In the genomic region with DNA sequence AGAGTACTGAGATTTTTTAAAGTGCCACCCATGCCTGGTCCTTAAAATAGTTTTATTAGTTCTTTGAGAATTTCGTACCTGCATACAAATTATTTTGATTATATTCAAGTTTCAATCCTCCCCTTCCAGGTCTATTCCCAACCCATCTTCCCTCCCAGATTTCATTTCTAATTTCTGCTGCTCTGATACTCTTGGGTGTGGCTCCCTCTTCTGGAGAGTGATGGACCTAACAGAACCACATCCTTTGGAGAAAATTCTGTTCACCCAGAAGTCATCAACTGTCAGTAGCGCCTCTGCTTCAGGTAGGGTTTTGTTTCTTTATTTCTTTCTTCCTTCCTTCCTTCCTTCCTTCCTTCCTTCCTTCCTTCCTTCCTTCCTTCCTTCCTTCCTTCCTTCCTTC, we compare ENCODE assay signal across 8 mouse cellular contexts. TPM values are rescaled to one million over a fixed set of nuclear protein-coding genes. Genes with fewer than 3 reads are reported as not detected.
A peak's percentile ranks its signal among the peaks of the same experiment; 100 is the strongest.
DNase-seq lines count a peak whose midpoint lies in the region; ATAC-seq and TF ChIP-seq lines count a peak whose summit lies in the region.

No protein-coding gene starts in this region.

- no peak for DNase-seq in heart, embryonic 10.5 days (ENCODE audit: low spot score)
- DNase-seq in thymus, adult 2 months = peak; percentile 15
- no peak for DNase-seq in thymus, postnatal 10 days (ENCODE audit: low spot score in 2 of 2)
- peak; percentile 53 to 76 for DNase-seq in cerebellum, postnatal 25 days
- peak; percentile 72 for DNase-seq in kidney, postnatal 10 days
- DNase-seq in retina, postnatal 7 days (ENCODE audit: low read depth, low spot score) = peak; percentile 67

- H3K9ac ChIP-seq in heart, embryonic 13.5 days = no peak overlapping the region

- peak overlapping the region; percentile 29; the same call in 1 of the 2 replicates for H3K4me3 ChIP-seq in heart, embryonic 13.5 days
- H3K4me3 ChIP-seq in heart, embryonic 10.5 days = no peak overlapping the region
- no peak overlapping the region for H3K4me3 ChIP-seq in thymus, adult 2 months (ENCODE audit: control insufficient read depth, insufficient read depth, low read length)

- 12% methylated on average over 2 of the region's 2 CpGs for WGBS in heart, embryonic 13.5 days
- WGBS in heart, embryonic 10.5 days = 16% methylated on average over 2 of the region's 2 CpGs
- WGBS in thymus, adult 2 months = 21% methylated on average over 2 of the region's 2 CpGs

- ATAC-seq in heart, embryonic 13.5 days (ENCODE audit: extremely low read depth, insufficient number of reproducible peaks, low FRiP score, low TSS enrichment) = no peak
- ATAC-seq in activated CD4-positive, CD25-positive, alpha-beta regulatory T cell, adult 4 months = no peak

- H3K4me2 ChIP-seq in heart, embryonic 13.5 days = peak overlapping the region; percentile 57

- no peak overlapping the region; the same call in 1 of the 2 replicates for H3K27ac ChIP-seq in heart, embryonic 13.5 days (replicated peaks)
- H3K27ac ChIP-seq in heart, embryonic 10.5 days = no peak overlapping the region
- no peak overlapping the region for H3K27ac ChIP-seq in thymus, adult 2 months (ENCODE audit: control insufficient read depth, insufficient read depth, low read length)

- no peaks in the 10 kb centered on the region for H3K36me3 ChIP-seq in heart, embryonic 13.5 days
- H3K36me3 ChIP-seq in heart, embryonic 10.5 days = no peaks in the 10 kb centered on the region
- H3K36me3 ChIP-seq in thymus, adult 2 months (ENCODE audit: control insufficient read depth, insufficient read depth, low read length) = no peaks in the 10 kb centered on the region

- TF ChIP-seq CTCF in thymus, adult 2 months (IDR thresholded peaks at IDR 0.05; ENCODE audit: borderline replicate concordance, control insufficient read depth, extremely low read depth, insufficient read depth, low read length, poor library complexity) = no peak

- TF ChIP-seq POLR2A in thymus, adult 2 months (IDR thresholded peaks at IDR 0.05; ENCODE audit: control insufficient read depth, extremely low read depth, insufficient read depth, low read length, poor library complexity) = no peak

- H3K4me1 ChIP-seq in heart, embryonic 13.5 days = peaks cover 15% of the 10 kb centered on the region
- H3K4me1 ChIP-seq in heart, embryonic 10.5 days = peaks cover 15% of the 10 kb centered on the region
- H3K4me1 ChIP-seq in thymus, adult 2 months (replicated peaks; ENCODE audit: control insufficient read depth, insufficient read depth, low read length) = no peaks in the 10 kb centered on the region

- no peaks in the 10 kb centered on the region for H3K9me3 ChIP-seq in heart, embryonic 13.5 days
- H3K9me3 ChIP-seq in heart, embryonic 10.5 days = no peaks in the 10 kb centered on the region

- 0 out of 2 replicates have a peak, but pooled peaks cover 5% of the 10 kb centered on the region for H3K27me3 ChIP-seq in heart, embryonic 13.5 days (replicated peaks)
- H3K27me3 ChIP-seq in heart, embryonic 10.5 days (ENCODE audit: insufficient read depth, poor library complexity, severe bottlenecking) = peaks cover 8% of the 10 kb centered on the region
- H3K27me3 ChIP-seq in thymus, adult 2 months (ENCODE audit: control insufficient read depth, insufficient read depth, low read length) = no peaks in the 10 kb centered on the region

RNA-seq across cellular contexts. Expression of a gene that starts 8.1 kb away (rescaled TPM):
- polyA plus RNA-seq in heart, embryonic 13.5 days (2015; fragmentation: Nextera tagmentation; extraction: Ambion mirVana) = 0.06 and 0.12 TPM in 2 replicates
- polyA plus RNA-seq in heart, embryonic 10.5 days (2016; fragmentation: Nextera tagmentation; extraction: Ambion mirVana) = 0.24 and 0.46 TPM in 2 replicates
- 0.26 and 0.40 TPM in 2 replicates for polyA plus RNA-seq in thymus, adult 2 months (2012; rRNA removed)
- under 1 TPM; 0.24 to 0.48 TPM for polyA plus RNA-seq in activated CD4-positive, CD25-positive, alpha-beta regulatory T cell, adult 4 months (2017; shearing (Covaris generic))

RNA-seq across cellular contexts. Expression of a gene that starts 47.3 kb away (rescaled TPM):
- 1.1 and 1.5 TPM in 2 replicates for polyA plus RNA-seq in heart, embryonic 13.5 days (2015; fragmentation: Nextera tagmentation; extraction: Ambion mirVana)
- 1.1 and 1.2 TPM in 2 replicates for polyA plus RNA-seq in heart, embryonic 10.5 days (2016; fragmentation: Nextera tagmentation; extraction: Ambion mirVana)
- polyA plus RNA-seq in thymus, adult 2 months (2012; rRNA removed) = 0.43 and 0.57 TPM in 2 replicates
- 1 to 10 TPM; 2.2 to 5.0 TPM for polyA plus RNA-seq in activated CD4-positive, CD25-positive, alpha-beta regulatory T cell, adult 4 months (2017; shearing (Covaris generic))

Comparison
In these comparisons a context has a peak if more than half of its experiments do, and no peak if none do; other contexts are left out.
1. DNase-seq: peak in thymus, adult 2 months (single experiment), cerebellum, postnatal 25 days (2 of 2), kidney, postnatal 10 days (single experiment) and retina, postnatal 7 days (single experiment); none in heart, embryonic 10.5 days (single experiment) and thymus, postnatal 10 days (0 of 2).